Mouse (Mus musculus) CH12F3 (cell line): ENCODE data around the gene Tasp1.

Experiments
- in situ Hi-C: fragments of 300-500 bp; cut with MboI; formaldehyde crosslinking; loops from 2 replicates; pipeline ENCODE4 v1.14.3; 2020; ENCODE audit warnings: low sequenced_read_pairs

The Tasp1 gene

DNA sequence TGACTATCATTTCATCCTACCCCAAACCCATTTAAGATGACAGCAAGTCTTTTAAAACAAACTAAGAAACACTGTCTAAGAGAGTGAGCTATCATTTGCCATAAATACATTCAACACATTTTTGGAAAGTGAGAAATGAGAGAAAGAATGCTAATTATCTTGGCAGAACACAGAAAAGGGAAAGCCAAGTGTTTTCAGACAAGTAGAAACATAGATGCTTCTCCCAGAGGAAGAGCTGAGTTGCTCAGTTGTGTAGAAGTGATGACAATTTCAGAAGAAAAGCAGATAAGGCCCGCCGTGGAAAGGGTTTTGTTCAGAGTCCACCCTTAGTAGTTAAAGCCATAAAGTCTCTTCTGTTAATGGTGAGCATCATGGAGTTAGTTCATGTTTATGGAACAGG is 281.7 kb downstream of the Tasp1 start:
- in situ Hi-C loops, result loop anchor here (25.0 kb wide), 1 partner anchor 177 kb away; no protein-coding TSS in a partner anchor

GRCm38 (mm10) chr2:139784465-139784864 is 282.1 kb downstream of the Tasp1 start:
- in situ Hi-C loops, result loop anchor here (25.0 kb wide), 1 partner anchor 178 kb away; no protein-coding TSS in a partner anchor
